Mouse (Mus musculus) ES-E14 (cell line): ENCODE results near the gene Nt5m. TPM values are rescaled to one million over a fixed set of nuclear protein-coding genes. Genes with fewer than 3 reads are reported as not detected.
A peak's percentile ranks its signal among the peaks of the same experiment; 100 is the strongest.
"Not testable (repeated sequence)": the region's sequence is repeated elsewhere in the genome, so short reads cannot be mapped to it uniquely, and the experiment has no call there.

Experiments used
- DNase-seq: peaks from one replicate; pipeline ENCODE4 v3.0.0-alpha.2; 2013; ENCODE audit warnings: low read depth, low spot score
- H3K27ac ChIP-seq: 2 replicates; pipeline ENCODE4 v1.5.1; 2012; ENCODE audit warnings: low read depth, mild to moderate bottlenecking, low read length, moderate library complexity, mixed read lengths; ENCODE audit not compliant: poor library complexity, insufficient read depth, severe bottlenecking
- H3K36me3 ChIP-seq: 2 replicates; pipeline ENCODE4 v1.6.1; 2012; ENCODE audit warnings: mild to moderate bottlenecking, low read length, moderate library complexity, mixed read lengths; ENCODE audit not compliant: control insufficient read depth, poor library complexity, insufficient read depth, severe bottlenecking
- H3K4me1 ChIP-seq, 2 experiments: fragments of 150-350 bp in 1 of 2; sonication (generic) in 1 of 2; 2 replicates each; pipeline ENCODE4 v1.6.1; 2012; ENCODE audit warnings: low read length in 2 of 2, mild to moderate bottlenecking in 1 of 2, mixed read lengths in 1 of 2; ENCODE audit not compliant: control insufficient read depth in 2 of 2, insufficient read depth in 2 of 2, poor library complexity in 1 of 2
- H3K4me3 ChIP-seq, 2 experiments: fragments of 150-350 bp in 1 of 2; sonication (generic) in 1 of 2; 2 replicates each; pipeline ENCODE4 v1.5.1; 2012; ENCODE audit warnings: low read length in 2 of 2, low read depth in 1 of 2, mild to moderate bottlenecking in 1 of 2, mixed read lengths in 1 of 2; ENCODE audit not compliant: insufficient read depth in 1 of 2, poor library complexity in 1 of 2, severe bottlenecking in 1 of 2
- H3K9ac ChIP-seq: 2 replicates; pipeline ENCODE4 v1.6.1; 2012; ENCODE audit warnings: low read depth, mild to moderate bottlenecking, low read length, mixed read lengths; ENCODE audit not compliant: poor library complexity, insufficient read depth, severe bottlenecking
- H3K9me3 ChIP-seq: fragments of 150-350 bp; sonication (generic); 2 replicates; pipeline ENCODE4 v1.6.1; 2012; ENCODE audit warnings: low read depth, mild to moderate bottlenecking, low read length; ENCODE audit not compliant: control insufficient read depth, insufficient read depth
- CHD2 ChIP-seq: IDR thresholded peaks from 2 replicates; pipeline ENCODE4 v1.6.1; 2014; ENCODE audit warnings: mild to moderate bottlenecking, low read depth, low read length, inconsistent platforms
- HCFC1 ChIP-seq: IDR thresholded peaks from 2 replicates; pipeline ENCODE4 v1.6.1; 2012; ENCODE audit warnings: low read length, inconsistent platforms, borderline replicate concordance; ENCODE audit not compliant: insufficient read depth
- MAFK ChIP-seq: IDR thresholded peaks from 2 replicates; pipeline ENCODE4 v1.6.1; 2014; ENCODE audit warnings: mild to moderate bottlenecking, low read depth, low read length, inconsistent platforms; ENCODE audit not compliant: insufficient read depth
- ZC3H11A ChIP-seq: IDR thresholded peaks from 2 replicates; pipeline ENCODE4 v1.6.1; 2012; ENCODE audit warnings: low read depth, mild to moderate bottlenecking, inconsistent platforms, low read length, borderline replicate concordance
- ZNF384 ChIP-seq: IDR thresholded peaks from 2 replicates; pipeline ENCODE4 v1.6.1; 2012; ENCODE audit warnings: low read depth, low read length, inconsistent platforms
- in situ Hi-C, 2 experiments: fragments of 600-800 bp; cut with MboI; formaldehyde crosslinking; loops; one replicate each; pipeline ENCODE4 v1.15.1; 2025; ENCODE audit warnings: low sequenced_read_pairs in 2 of 2, inconsistent platforms in 1 of 2; ENCODE audit not compliant: unreplicated experiment in 2 of 2
- total RNA-seq: library from RNA; depleted of rRNA; stranded (reverse); fragments of 300-350 nt; gene quantifications from 2 replicates; pipeline ENCODE4 v1.2.3, GENCODE M21; 2012

Nt5m gene
- total RNA-seq, 1 experiment, result 7.8 TPM

DNA sequence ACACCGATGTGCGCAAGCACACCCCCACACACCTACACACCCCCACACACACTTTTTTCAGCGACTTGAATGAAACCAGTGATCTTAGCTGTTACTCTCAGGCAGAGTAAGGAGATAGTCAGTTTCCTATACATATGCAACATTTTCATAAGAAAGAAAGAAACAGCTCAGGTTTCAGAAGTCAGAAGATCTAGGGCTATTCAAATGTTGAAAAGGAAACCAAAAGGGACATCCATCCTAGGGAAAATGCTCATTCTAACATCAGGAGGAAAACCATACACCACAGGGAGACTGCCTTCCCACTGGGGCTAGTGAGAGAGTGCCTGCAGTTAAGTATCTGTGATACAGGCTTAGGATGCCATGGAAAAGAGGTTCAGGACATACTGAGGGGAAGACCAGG lies 17.6 kb upstream of the Nt5m start:
- no peak for DNase-seq
- Histone ChIP-seq H3K4me3 (no peak overlapping the region), H3K27ac (no peak overlapping the region), H3K36me3 (peaks cover 59% of the 10 kb centered on the region), H3K9me3 (no peaks in the 10 kb centered on the region), H3K9ac (no peak overlapping the region), H3K4me1 (peaks cover 0 to 8% of the 10 kb centered on the region in 2 experiments; a peak in 2 of 4 replicates)
- TF ChIP-seq CHD2 (no peak), ZC3H11A (no peak), ZNF384 (no peak), HCFC1 (no peak), MAFK (no peak)
- in situ Hi-C loops, result no loop called here

DNA sequence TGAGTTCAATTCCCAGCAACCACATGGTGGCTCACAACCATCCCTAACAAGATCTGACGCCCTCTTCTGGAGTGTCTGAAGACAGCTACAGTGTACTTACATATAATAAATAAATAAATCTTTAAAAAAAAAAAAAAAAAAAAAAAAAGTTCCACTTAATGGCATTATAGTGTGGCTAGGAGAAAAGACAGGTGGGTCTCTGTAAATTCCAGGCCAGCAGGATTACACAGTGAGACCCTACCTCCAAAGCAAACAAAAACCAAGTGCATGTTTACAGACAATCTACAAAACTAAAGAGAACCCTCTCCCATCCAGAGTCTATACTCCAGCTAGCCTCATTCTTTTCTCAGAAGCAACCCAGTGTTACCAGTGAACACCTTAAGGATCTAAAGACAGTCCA lies 1.5 kb upstream of the Nt5m start:
- peak; percentile 83 for TF ChIP-seq ZNF384
- DNase-seq, H3K27ac ChIP-seq, in situ Hi-C loops, H3K4me1 ChIP-seq, H3K9me3 ChIP-seq, H3K4me3 ChIP-seq, H3K36me3 ChIP-seq, H3K9ac ChIP-seq: not testable (repeated sequence)

DNA sequence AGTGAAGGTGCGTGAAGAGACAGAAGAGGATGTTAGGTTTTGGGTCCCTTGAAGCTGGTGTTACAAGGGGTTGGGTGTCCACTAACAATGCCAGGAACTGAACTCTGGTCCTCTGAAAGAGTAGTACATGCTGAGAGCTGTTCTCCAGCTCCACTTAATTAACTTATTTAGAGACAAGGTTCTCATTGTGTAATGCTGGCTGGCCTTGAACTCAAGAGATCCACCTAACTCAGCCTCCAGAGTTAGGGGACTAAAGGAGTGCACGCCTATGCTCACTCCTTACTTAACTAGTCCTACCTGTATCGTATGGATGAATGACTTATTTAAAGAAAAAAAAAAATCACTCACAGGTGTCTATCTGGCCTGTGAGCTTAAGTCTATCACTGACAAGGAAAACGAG lies 821 bp upstream of the Nt5m start:
- peak overlapping the region; percentile 94 to 99 for H3K4me3 ChIP-seq
- no peak overlapping the region for H3K9ac ChIP-seq
- in situ Hi-C loops, result no loop called here
- no peak for DNase-seq
- TF ChIP-seq MAFK (no peak), ZNF384 (no peak), CHD2 (no peak), ZC3H11A (no peak), HCFC1 (no peak)
- no peak overlapping the region for H3K27ac ChIP-seq
- peaks cover 2% of the 10 kb centered on the region for H3K36me3 ChIP-seq
- H3K4me1 ChIP-seq, result 0 out of 4 replicates have a peak, but pooled peaks cover 0 to 2% of the 10 kb centered on the region in 2 experiments
- H3K9me3 ChIP-seq, result no peaks in the 10 kb centered on the region

DNA sequence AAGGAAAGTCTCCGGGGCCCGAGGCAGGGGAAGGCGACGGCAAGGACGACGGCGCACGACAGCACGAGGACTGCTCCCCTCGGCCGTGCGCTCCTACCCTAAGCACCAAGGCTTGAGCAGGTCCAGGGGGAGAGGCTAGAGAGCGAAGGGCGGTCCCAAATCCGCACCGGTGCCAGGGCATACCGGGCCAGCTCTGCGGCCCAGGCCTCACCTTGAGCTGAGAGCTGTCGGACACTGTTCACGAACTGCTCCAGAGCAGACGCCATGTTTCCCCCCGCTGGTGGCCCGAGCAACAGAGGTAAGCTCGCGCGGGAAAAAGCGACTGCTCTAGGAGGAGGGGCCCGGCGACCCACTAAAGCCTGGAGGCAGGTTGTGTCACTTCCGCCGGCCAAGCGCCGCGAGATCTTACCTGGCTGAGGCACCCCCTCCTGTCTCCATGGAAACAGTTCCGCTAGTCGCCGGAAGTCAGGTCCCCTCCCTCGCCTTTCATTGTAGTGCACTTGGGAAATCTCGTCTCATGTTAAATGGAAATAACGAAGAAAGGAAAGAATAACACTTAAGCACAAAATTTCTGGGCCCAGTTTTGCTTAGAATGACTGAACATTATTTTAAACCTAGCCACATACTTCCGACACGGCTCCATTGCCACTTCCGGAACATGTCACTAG lies 346 bp downstream of the Nt5m start, which contains the start of gene Cops3:
Gene Cops3 (minus strand): TSS at position 380 of the 668 bp plus-strand sequence.
- H3K9ac ChIP-seq, result peak within 1 kb of the TSS; percentile 98
- peak; percentile 95 for DNase-seq
- TF ChIP-seq HCFC1 (no peak), CHD2 (peak; percentile 92)
- H3K9me3 ChIP-seq, result no peaks in the 10 kb centered on the region
- 0 out of 4 replicates have a peak, but pooled peaks cover 0 to 2% of the 10 kb centered on the region in 2 experiments for H3K4me1 ChIP-seq
- peak within 1 kb of the TSS; percentile 94 to 99 for H3K4me3 ChIP-seq
- in situ Hi-C loops, result no loop called here
- H3K27ac ChIP-seq, result peak within 1 kb of the TSS; percentile 94
- H3K36me3 ChIP-seq, result peaks cover 2% of the 10 kb centered on the region

DNA sequence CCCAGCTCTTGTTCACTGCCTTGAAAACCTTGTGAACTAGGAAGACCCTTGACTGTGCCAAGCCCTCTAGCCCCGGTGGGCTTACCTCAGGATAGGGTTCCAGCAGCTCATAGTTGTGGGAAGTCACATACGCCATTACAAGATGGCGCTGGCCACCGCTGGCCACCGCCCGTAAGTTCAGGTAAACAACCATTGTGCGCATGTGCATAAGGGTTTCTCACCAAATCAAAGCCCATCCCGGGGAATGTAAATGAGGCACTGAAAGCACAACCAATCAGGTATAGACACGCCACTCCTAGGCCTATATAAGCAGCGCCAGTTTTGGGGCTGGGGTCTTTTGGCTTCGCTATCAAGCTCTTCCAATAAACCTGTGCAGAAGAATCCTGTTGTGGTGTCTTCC lies 7.1 kb downstream of the Nt5m start:
- H3K4me1 ChIP-seq, result no peaks in the 10 kb centered on the region; a peak in 1 of 4 replicates
- in situ Hi-C loops, result no loop called here
- no peaks in the 10 kb centered on the region for H3K36me3 ChIP-seq
- no peak overlapping the region for H3K4me3 ChIP-seq
- no peaks in the 10 kb centered on the region for H3K9me3 ChIP-seq
- no peak for TF ChIP-seq HCFC1
- no peak for TF ChIP-seq ZC3H11A
- no peak for TF ChIP-seq CHD2
- no peak for TF ChIP-seq MAFK
- no peak for TF ChIP-seq ZNF384
- H3K9ac ChIP-seq, result no peak overlapping the region
- no peak for DNase-seq
- H3K27ac ChIP-seq, result no peak overlapping the region
